Mouse (Mus musculus) stomach, postnatal 0 days (tissue): ENCODE data around the gene Wdr66.

ENCODE experiments used
- CTCF ChIP-seq: IDR thresholded peaks from 2 replicates; pipeline ENCODE4 v1.5.1; 2016; ENCODE audit warnings: antibody characterized with exemption, low read depth, mild to moderate bottlenecking, moderate library complexity
- EP300 ChIP-seq: optimal IDR thresholded peaks from 2 replicates; pipeline ENCODE3; 2016; ENCODE audit warnings: antibody characterized with exemption

GRCm38 (mm10) chr5:123226851-123227250 lies 25.1 kb upstream of the Wdr66 start:
- TF ChIP-seq EP300 (no peak), CTCF (no peak)
